Comparison of ENCODE assay signal across 14 mouse cellular contexts in genomic region chr5:65475806-65476205, GRCm38 (mm10). TPM values are rescaled to one million over a fixed set of nuclear protein-coding genes. Genes with fewer than 3 reads are reported as not detected.
A peak's percentile ranks its signal among the peaks of the same experiment; 100 is the strongest.
DNase-seq lines count a peak whose midpoint lies in the region; ATAC-seq lines count a peak whose summit lies in the region.
"Had no signal": no experiment of that assay in that cellular context is flagged by ENCODE, and none has a peak within 500 bp of the region (broad histone marks: within the 10 kb centered on the region; RNA-seq: fewer than 3 reads in every experiment).

No protein-coding gene starts in this region.

- no peak overlapping the region for H3K4me2 ChIP-seq in embryonic facial prominence, embryonic 14.5 days (ENCODE audit: low read depth, low read length)
- no peak overlapping the region for H3K4me2 ChIP-seq in liver, embryonic 13.5 days
- H3K4me2 ChIP-seq: limb, embryonic 12.5 days; midbrain, embryonic 12.5 days; neural tube, embryonic 12.5 days had no signal

- no peaks in the 10 kb centered on the region for H3K27me3 ChIP-seq in embryonic facial prominence, embryonic 14.5 days (replicated peaks; ENCODE audit: control insufficient read depth, insufficient read depth, low read length)
- no peaks in the 10 kb centered on the region for H3K27me3 ChIP-seq in embryonic facial prominence, embryonic 10.5 days (replicated peaks; ENCODE audit: low read depth, poor library complexity, severe bottlenecking)
- no peaks in the 10 kb centered on the region for H3K27me3 ChIP-seq in liver, embryonic 13.5 days
- H3K27me3 ChIP-seq: limb, embryonic 12.5 days; midbrain, embryonic 12.5 days; neural tube, embryonic 12.5 days had no signal

- peak; percentile 19 for DNase-seq in embryonic facial prominence, embryonic 14.5 days (ENCODE audit: low spot score)
- no peak for DNase-seq in embryonic facial prominence, embryonic 10.5 days (ENCODE audit: low spot score)
- DNase-seq in spleen, postnatal 36 days (ENCODE audit: low spot score in 2 of 2) = peak; percentile 46 to 65
- DNase-seq in spleen, adult 12 weeks (ENCODE audit: low spot score) = no peak
- DNase-seq in liver, embryonic 13.5 days = no peak
- no peak for DNase-seq in cerebellum, adult 11 months
- DNase-seq in layer of hippocampus, adult 18-20 months (ENCODE audit: low spot score in 2 of 2) = no peak
- DNase-seq: adrenal gland, postnatal 10 days; cerebellum, adult 18-20 months had no signal

- no peak overlapping the region for H3K4me3 ChIP-seq in embryonic facial prominence, embryonic 14.5 days (ENCODE audit: low read depth, low read length)
- no peak overlapping the region for H3K4me3 ChIP-seq in embryonic facial prominence, embryonic 10.5 days
- no peak overlapping the region for H3K4me3 ChIP-seq in liver, embryonic 13.5 days (replicated peaks)
- H3K4me3 ChIP-seq: limb, embryonic 12.5 days; midbrain, embryonic 12.5 days; neural tube, embryonic 12.5 days had no signal

- H3K27ac ChIP-seq in embryonic facial prominence, embryonic 14.5 days (replicated peaks; ENCODE audit: low read depth, low read length) = no peak overlapping the region
- H3K27ac ChIP-seq in embryonic facial prominence, embryonic 10.5 days (replicated peaks) = no peak overlapping the region
- H3K27ac ChIP-seq in liver, embryonic 13.5 days = peak overlapping the region; percentile 65
- H3K27ac ChIP-seq: limb, embryonic 12.5 days; midbrain, embryonic 12.5 days; neural tube, embryonic 12.5 days had no signal

- 66% methylated on average over 2 of the region's 2 CpGs for WGBS in embryonic facial prominence, embryonic 14.5 days
- 73% methylated on average over 2 of the region's 2 CpGs for whole genome bisulfite sequencing in embryonic facial prominence, embryonic 10.5 days
- 34% methylated on average over 2 of the region's 2 CpGs for WGBS in liver, embryonic 13.5 days (ENCODE audit: insufficient replicate concordance)

- no peaks in the 10 kb centered on the region for H3K9me3 ChIP-seq in embryonic facial prominence, embryonic 14.5 days (ENCODE audit: control insufficient read depth, low read length)
- no peaks in the 10 kb centered on the region for H3K9me3 ChIP-seq in embryonic facial prominence, embryonic 10.5 days
- no peaks in the 10 kb centered on the region for H3K9me3 ChIP-seq in liver, embryonic 13.5 days (replicated peaks)
- H3K9me3 ChIP-seq: limb, embryonic 12.5 days; midbrain, embryonic 12.5 days; neural tube, embryonic 12.5 days had no signal

- H3K36me3 ChIP-seq in embryonic facial prominence, embryonic 14.5 days (ENCODE audit: control insufficient read depth, insufficient read depth, low read length) = peaks cover 8% of the 10 kb centered on the region; the same call in 1 of the 2 replicates
- H3K36me3 ChIP-seq in embryonic facial prominence, embryonic 10.5 days (replicated peaks) = no peaks in the 10 kb centered on the region
- H3K36me3 ChIP-seq in liver, embryonic 13.5 days = no peaks in the 10 kb centered on the region
- H3K36me3 ChIP-seq: midbrain, embryonic 12.5 days; neural tube, embryonic 12.5 days had no signal

- no peaks in the 10 kb centered on the region for H3K4me1 ChIP-seq in embryonic facial prominence, embryonic 14.5 days (ENCODE audit: control insufficient read depth, insufficient read depth, low read length)
- H3K4me1 ChIP-seq in embryonic facial prominence, embryonic 10.5 days = no peaks in the 10 kb centered on the region
- H3K4me1 ChIP-seq in liver, embryonic 13.5 days (replicated peaks) = peaks cover 43% of the 10 kb centered on the region
- H3K4me1 ChIP-seq: limb, embryonic 12.5 days; midbrain, embryonic 12.5 days; neural tube, embryonic 12.5 days had no signal

- no peak for ATAC-seq in embryonic facial prominence, embryonic 14.5 days (ENCODE audit: low read depth)
- ATAC-seq in liver, embryonic 13.5 days (ENCODE audit: low read depth) = no peak
- ATAC-seq in cerebellum, adult (ENCODE audit: insufficient number of reproducible peaks, low FRiP score, low TSS enrichment) = no peak

- H3K9ac ChIP-seq in embryonic facial prominence, embryonic 14.5 days (ENCODE audit: low read depth, low read length) = no peak overlapping the region
- no peak overlapping the region for H3K9ac ChIP-seq in liver, embryonic 13.5 days
- H3K9ac ChIP-seq: limb, embryonic 12.5 days; midbrain, embryonic 12.5 days; neural tube, embryonic 12.5 days had no signal

RNA-seq across cellular contexts. Expression of gene Gm43552, which starts 16.8 kb away (rescaled TPM):
- polyA plus RNA-seq in embryonic facial prominence, embryonic 14.5 days (2014; fragmentation: Nextera tagmentation; extraction: Ambion mirVana) = not detected in 2 replicates
- not detected in 2 replicates for polyA plus RNA-seq in embryonic facial prominence, embryonic 10.5 days (2016; fragmentation: Nextera tagmentation; extraction: Ambion mirVana)
- polyA plus RNA-seq in liver, embryonic 13.5 days (2015; fragmentation: Nextera tagmentation; extraction: Ambion mirVana) = 1.0 TPM in 1 of 2 replicates, not detected in the other
- total RNA-seq in layer of hippocampus, adult 18-20 months (2021) = not detected
- total RNA-seq: adrenal gland, postnatal 10 days had no signal
- polyA plus RNA-seq: limb, embryonic 12.5 days; lung, embryonic 16.5 days; midbrain, embryonic 12.5 days; neural tube, embryonic 12.5 days had no signal

RNA-seq across cellular contexts. Expression of gene Ugdh, which starts 40.1 kb away (rescaled TPM):
- polyA plus RNA-seq in embryonic facial prominence, embryonic 14.5 days (2014; fragmentation: Nextera tagmentation; extraction: Ambion mirVana) = 119 and 125 TPM in 2 replicates
- 92.7 and 95.4 TPM in 2 replicates for polyA plus RNA-seq in embryonic facial prominence, embryonic 10.5 days (2016; fragmentation: Nextera tagmentation; extraction: Ambion mirVana)
- polyA plus RNA-seq in liver, embryonic 13.5 days (2015; fragmentation: Nextera tagmentation; extraction: Ambion mirVana) = 16.7 and 19.0 TPM in 2 replicates
- 10 to 100 TPM; 30.1 to 33.5 TPM for total RNA-seq in layer of hippocampus, adult 18-20 months (2021)

Comparison
In these comparisons a context has a peak if more than half of its experiments do, and no peak if none do; other contexts are left out.
1. DNase-seq: peak in embryonic facial prominence, embryonic 14.5 days (single experiment) and spleen, postnatal 36 days (2 of 2); none in embryonic facial prominence, embryonic 10.5 days (single experiment), spleen, adult 12 weeks (single experiment), liver, embryonic 13.5 days (single experiment), cerebellum, adult 11 months (single experiment) and layer of hippocampus, adult 18-20 months (0 of 2).